Mouse (Mus musculus): Measurements from ENCODE around the gene Lpar2. TPM values are rescaled to one million over a fixed set of nuclear protein-coding genes. Genes with fewer than 3 reads are reported as not detected.

The Lpar2 gene
- total and polyA plus RNA-seq, 3 experiments = 0.74 to 3.0 (median 1.2) TPM

DNA sequence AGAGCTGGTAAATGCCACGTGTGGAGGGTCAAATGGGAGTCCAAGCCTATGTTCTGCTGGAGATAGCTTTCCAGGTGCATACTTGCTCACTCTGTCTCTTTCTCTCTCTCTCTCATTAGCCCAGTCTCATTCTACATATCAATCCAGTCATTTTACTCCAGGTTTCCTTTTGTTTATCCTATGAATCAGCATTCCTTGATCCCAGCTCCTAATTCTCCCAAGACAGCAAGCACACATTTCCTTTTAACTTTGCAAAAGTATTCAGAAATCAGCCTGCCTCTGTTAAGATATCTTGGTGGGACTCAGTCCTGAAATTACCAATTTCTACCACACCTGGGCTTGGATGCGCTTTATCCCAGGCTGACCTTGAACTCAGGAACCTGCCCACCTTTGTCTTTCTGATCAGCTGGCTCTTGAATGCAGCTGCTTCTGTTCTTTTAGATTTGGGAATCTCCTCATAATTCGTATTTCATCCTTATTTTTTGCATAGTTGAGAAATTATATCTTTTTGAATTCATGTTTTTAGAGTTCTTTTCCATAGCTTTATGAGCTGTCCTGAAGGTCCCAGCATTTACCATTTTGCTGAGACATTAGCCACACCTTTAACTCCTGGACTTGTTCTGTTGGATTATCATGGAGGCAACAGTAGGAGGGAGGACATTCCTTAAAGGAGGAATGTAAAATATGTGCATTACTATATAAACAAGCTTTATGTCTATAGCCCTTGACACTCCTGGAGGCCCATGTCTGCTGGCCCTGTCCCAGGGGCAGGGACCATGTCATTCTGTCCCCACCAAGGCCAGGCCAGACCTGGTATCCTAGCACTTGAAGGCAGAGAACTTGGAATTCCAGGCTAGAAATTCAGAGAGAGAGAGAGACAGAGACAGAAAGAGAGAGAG, 25.2 kb downstream of the Lpar2 start:
- no peaks in the 10 kb centered on the region for H3K36me3 ChIP-seq (replicated peaks in 1 of 2; ENCODE audit: control insufficient read depth in 1 of 2, insufficient read depth in 1 of 2, low read length in 1 of 2)
- no peak overlapping the region for H3K27ac ChIP-seq (ENCODE audit: insufficient read depth, low read depth)
- in situ Hi-C loops (cut with MboI; ENCODE audit: low pct_ligation_motif_present, low pct_unique_long_range_greater_than_20kb, low sequenced_read_pairs) = no loop called here
- dilution Hi-C loops (cut with MboI; ENCODE audit: extremely low pct_ligation_motif_present, extremely low pct_unique_long_range_greater_than_20kb, low sequenced_read_pairs) = no loop called here
- peaks cover 3% of the 10 kb centered on the region for H3K9me3 ChIP-seq (replicated peaks; ENCODE audit: low read length)
- no peaks in the 10 kb centered on the region for H3K79me2 ChIP-seq (replicated peaks; ENCODE audit: control insufficient read depth, extremely low read depth, insufficient read depth, poor library complexity, severe bottlenecking)
- TF ChIP-seq MYC (IDR thresholded peaks at IDR 0.05; ENCODE audit: low read depth, low read length) (no peak), MXI1 (IDR thresholded peaks at IDR 0.05; ENCODE audit: low read depth, low read length) (no peak), NRF1 (IDR thresholded peaks at IDR 0.05; ENCODE audit: low read depth, low read length) (no peak), CHD1 (IDR thresholded peaks at IDR 0.05; ENCODE audit: low read depth, low read length) (no peak), POLR2A (IDR thresholded peaks at IDR 0.05; ENCODE audit: low read depth, low read length) (no peak), ELF1 (IDR thresholded peaks at IDR 0.05; ENCODE audit: low read depth, low read length) (no peak), MAX (IDR thresholded peaks at IDR 0.05; ENCODE audit: low read length) (no peak), ZC3H11A (IDR thresholded peaks at IDR 0.05; ENCODE audit: low read depth, low read length) (no peak), MAZ (IDR thresholded peaks at IDR 0.05; ENCODE audit: low read depth, low read length) (no peak), ZKSCAN1 (IDR thresholded peaks at IDR 0.05; ENCODE audit: borderline replicate concordance, low read depth, low read length) (no peak)
- H3K27me3 ChIP-seq (replicated peaks) = no peaks in the 10 kb centered on the region
- H3K9ac ChIP-seq (ENCODE audit: insufficient read depth, low read depth) = no peak overlapping the region
- H3K4me3 ChIP-seq (replicated peaks in 1 of 3; ENCODE audit: low read depth in 2 of 3, low read length in 2 of 3, poor library complexity in 1 of 3) = no peak overlapping the region
- DNase-seq (ENCODE audit: extremely low read depth) = no peak
- H3K4me2 ChIP-seq (ENCODE audit: insufficient read depth, low read depth, poor library complexity, severe bottlenecking) = no peak overlapping the region
- peaks cover 0 to 9% of the 10 kb centered on the region in 2 experiments; a peak in 2 of 4 replicates for H3K4me1 ChIP-seq (ENCODE audit: control insufficient read depth in 1 of 2, insufficient read depth in 2 of 2)

DNA sequence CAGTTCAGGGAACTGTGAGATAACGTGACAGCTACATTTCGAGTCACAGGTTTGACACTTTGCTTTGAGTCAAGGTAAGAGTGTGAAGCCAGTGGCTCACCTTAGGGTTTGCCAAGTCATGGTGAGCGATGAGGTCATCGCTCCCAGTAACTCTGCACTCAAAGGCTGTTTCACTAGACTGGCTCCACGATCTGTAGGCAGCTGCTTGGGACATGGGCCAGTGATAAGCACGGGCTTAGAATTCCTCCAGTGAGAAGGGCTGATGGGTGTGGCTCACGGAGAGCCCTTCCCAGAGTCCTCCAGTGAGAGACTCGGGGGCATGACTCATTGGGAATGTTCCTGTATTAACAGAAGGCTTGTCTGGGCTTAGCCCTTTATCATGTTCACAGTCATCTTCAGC, 26.7 kb downstream of the Lpar2 start:
- Histone ChIP-seq H3K79me2 (replicated peaks; ENCODE audit: control insufficient read depth, extremely low read depth, insufficient read depth, poor library complexity, severe bottlenecking) (no peaks in the 10 kb centered on the region), H3K4me2 (ENCODE audit: insufficient read depth, low read depth, poor library complexity, severe bottlenecking) (no peak overlapping the region), H3K9me3 (replicated peaks; ENCODE audit: low read length) (no peaks in the 10 kb centered on the region), H3K27ac (ENCODE audit: insufficient read depth, low read depth) (no peak overlapping the region), H3K27me3 (replicated peaks) (no peaks in the 10 kb centered on the region), H3K4me3 (replicated peaks in 1 of 3; ENCODE audit: low read depth in 2 of 3, low read length in 2 of 3, poor library complexity in 1 of 3) (no peak overlapping the region), H3K9ac (ENCODE audit: insufficient read depth, low read depth) (no peak overlapping the region), H3K36me3 (replicated peaks in 1 of 2; ENCODE audit: control insufficient read depth in 1 of 2, insufficient read depth in 1 of 2, low read length in 1 of 2) (no peaks in the 10 kb centered on the region), H3K4me1 (ENCODE audit: control insufficient read depth in 1 of 2, insufficient read depth in 2 of 2) (peaks cover 0 to 9% of the 10 kb centered on the region in 2 experiments; a peak in 2 of 4 replicates)
- DNase-seq (ENCODE audit: extremely low read depth) = no peak
- in situ Hi-C loops (cut with MboI; ENCODE audit: low pct_ligation_motif_present, low pct_unique_long_range_greater_than_20kb, low sequenced_read_pairs) = no loop called here
- dilution Hi-C loops (cut with MboI; ENCODE audit: extremely low pct_ligation_motif_present, extremely low pct_unique_long_range_greater_than_20kb, low sequenced_read_pairs) = no loop called here
- TF ChIP-seq E2F4 (IDR thresholded peaks at IDR 0.05; ENCODE audit: insufficient replicate concordance, low read depth, low read length) = no peak

DNA sequence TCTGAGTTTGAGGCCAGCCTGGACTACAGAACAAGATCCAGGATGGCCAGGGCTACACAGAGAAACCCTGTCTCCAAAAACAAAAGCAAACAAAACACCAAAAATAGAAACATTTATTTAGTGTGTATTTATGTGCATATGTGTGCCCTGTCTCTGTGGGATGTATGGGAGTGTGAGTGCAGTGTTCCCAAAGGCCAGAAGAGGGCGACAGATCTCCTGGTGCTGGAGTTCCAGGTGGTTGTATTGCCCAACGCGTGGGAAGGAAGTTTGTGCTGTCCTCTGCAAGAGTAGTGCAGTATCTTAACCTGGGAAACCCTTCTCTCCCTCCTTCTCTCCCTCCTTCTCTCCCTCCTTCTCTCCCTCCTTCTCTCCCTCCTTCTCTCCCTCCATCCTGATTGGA, 27.7 kb downstream of the Lpar2 start:
- TF ChIP-seq SIN3A (IDR thresholded peaks at IDR 0.05; ENCODE audit: low read length) (no peak), HCFC1 (IDR thresholded peaks at IDR 0.05; ENCODE audit: low read depth, low read length) (no peak), E2F4 (IDR thresholded peaks at IDR 0.05; ENCODE audit: insufficient replicate concordance, low read depth, low read length) (no peak), RCOR1 (conservative IDR thresholded peaks at IDR 0.05; ENCODE audit: low read depth, low read length) (no peak), MEF2A (IDR thresholded peaks at IDR 0.05; ENCODE audit: borderline replicate concordance, low read depth, low read length) (no peak), RAD21 (IDR thresholded peaks at IDR 0.05; ENCODE audit: low read depth, low read length) (peak; percentile 28), CTCF (conservative IDR thresholded peaks at IDR 0.05 in 1 of 2, IDR thresholded peaks at IDR 0.05 in 1 of 2; ENCODE audit: low read depth in 2 of 2, low read length in 2 of 2) (peak; percentile 29 to 56; a peak in 2 of 4 replicates), KAT2A (IDR thresholded peaks at IDR 0.05; ENCODE audit: insufficient replicate concordance, low read length) (no peak), SMC3 (IDR thresholded peaks at IDR 0.05; ENCODE audit: low read depth, low read length) (peak; percentile 30)
- dilution Hi-C loops (cut with MboI; ENCODE audit: extremely low pct_ligation_motif_present, extremely low pct_unique_long_range_greater_than_20kb, low sequenced_read_pairs) = no loop called here

More for the DNA sequence above, 27.7 kb downstream of the Lpar2 start:
- in situ Hi-C loops (cut with MboI; ENCODE audit: low pct_ligation_motif_present, low pct_unique_long_range_greater_than_20kb, low sequenced_read_pairs) = no loop called here
- no peaks in the 10 kb centered on the region for H3K36me3 ChIP-seq (replicated peaks in 1 of 2; ENCODE audit: control insufficient read depth in 1 of 2, insufficient read depth in 1 of 2, low read length in 1 of 2)
- no peak overlapping the region for H3K4me3 ChIP-seq (replicated peaks in 1 of 3; ENCODE audit: low read depth in 2 of 3, low read length in 2 of 3, poor library complexity in 1 of 3)
- H3K27me3 ChIP-seq (replicated peaks) = no peaks in the 10 kb centered on the region
- peaks cover 0 to 9% of the 10 kb centered on the region in 2 experiments; a peak in 2 of 4 replicates for H3K4me1 ChIP-seq (ENCODE audit: control insufficient read depth in 1 of 2, insufficient read depth in 2 of 2)
- no peak overlapping the region for H3K27ac ChIP-seq (ENCODE audit: insufficient read depth, low read depth)
- DNase-seq (ENCODE audit: extremely low read depth) = peak; percentile 44
- no peaks in the 10 kb centered on the region for H3K9me3 ChIP-seq (replicated peaks; ENCODE audit: low read length)
- no peak overlapping the region for H3K9ac ChIP-seq (ENCODE audit: insufficient read depth, low read depth)
- no peaks in the 10 kb centered on the region for H3K79me2 ChIP-seq (replicated peaks; ENCODE audit: control insufficient read depth, extremely low read depth, insufficient read depth, poor library complexity, severe bottlenecking)
- H3K4me2 ChIP-seq (ENCODE audit: insufficient read depth, low read depth, poor library complexity, severe bottlenecking) = no peak overlapping the region
